ENCODE assay signal across 20 mouse cellular contexts in genomic region chr9:15039848-15040247, GRCm38 (mm10). TPM values are rescaled to one million over a fixed set of nuclear protein-coding genes. Genes with fewer than 3 reads are reported as not detected.
DNase-seq lines count a peak whose midpoint lies in the region; ATAC-seq and TF ChIP-seq lines count a peak whose summit lies in the region.
"Had no signal": no experiment of that assay in that cellular context is flagged by ENCODE, and none has a peak within 500 bp of the region (broad histone marks: within the 10 kb centered on the region; RNA-seq: fewer than 3 reads in every experiment).

No protein-coding gene starts in this region.

- no peaks in the 10 kb centered on the region for H3K36me3 ChIP-seq in heart, embryonic 15.5 days
- no peaks in the 10 kb centered on the region for H3K36me3 ChIP-seq in lung, postnatal 0 days (ENCODE audit: insufficient read depth, low read length)
- H3K36me3 ChIP-seq: embryonic facial prominence, embryonic 12.5 days; forebrain, embryonic 15.5 days had no signal

- no peak for ATAC-seq in heart, embryonic 15.5 days (replicated peaks; ENCODE audit: insufficient number of reproducible peaks, insufficient read depth, low FRiP score, low read depth)
- peak; percentile 52 for ATAC-seq in lung, postnatal 0 days
- no peak for ATAC-seq in Patski
- ATAC-seq: activated CD4-positive, CD25-positive, alpha-beta regulatory T cell, adult 4 months; forebrain, embryonic 15.5 days; hindbrain, postnatal 0 days had no signal

- in situ Hi-C loops in Patski (cut with MboI; ENCODE audit: low pct_unique_long_range_greater_than_20kb), result no loop called here

- 60% methylated on average over 5 of the region's 5 CpGs for WGBS in heart, embryonic 15.5 days
- 89% methylated on average over 5 of the region's 5 CpGs for WGBS in lung, postnatal 0 days

- H3K4me3 ChIP-seq in gastrocnemius, adult 2 months, result peak overlapping the region; percentile 21
- no peak overlapping the region for H3K4me3 ChIP-seq in heart, embryonic 15.5 days
- no peak overlapping the region for H3K4me3 ChIP-seq in lung, postnatal 0 days (ENCODE audit: low read depth, low read length)
- H3K4me3 ChIP-seq: embryonic facial prominence, embryonic 12.5 days; forebrain, embryonic 15.5 days; heart, adult 2 months; hindbrain, embryonic 13.5 days had no signal

- no peak for TF ChIP-seq CTCF in gastrocnemius, adult 2 months (IDR thresholded peaks at IDR 0.05)
- no peak for TF ChIP-seq CTCF in lung, postnatal 0 days (IDR thresholded peaks at IDR 0.05)
- TF ChIP-seq CTCF in Patski (IDR thresholded peaks at IDR 0.05), result no peak

- H3K4me1 ChIP-seq in heart, embryonic 15.5 days (replicated peaks), result peaks cover 12% of the 10 kb centered on the region
- H3K4me1 ChIP-seq in lung, postnatal 0 days (ENCODE audit: insufficient read depth, low read depth, low read length), result peaks cover 5% of the 10 kb centered on the region; the same call in 1 of the 2 replicates

- POLR2A ChIA-PET in Patski (lab: Charles Lee), result interaction anchor here (0.6 kb wide), 1 partner anchor 56 kb away, joined by 3 read pairs; no protein-coding TSS in a partner anchor

- no peaks in the 10 kb centered on the region for H3K9me3 ChIP-seq in heart, embryonic 15.5 days (replicated peaks)
- no peaks in the 10 kb centered on the region for H3K9me3 ChIP-seq in lung, postnatal 0 days (ENCODE audit: low read length)
- H3K9me3 ChIP-seq: embryonic facial prominence, embryonic 12.5 days; forebrain, embryonic 15.5 days; hindbrain, embryonic 13.5 days had no signal

- TF ChIP-seq EP300 in lung, postnatal 0 days (IDR thresholded peaks at IDR 0.05), result 0 out of 2 replicates have a peak, but pooled peaks have one; percentile 18

- no peak overlapping the region for H3K4me2 ChIP-seq in heart, embryonic 15.5 days
- H3K4me2 ChIP-seq in lung, postnatal 0 days (replicated peaks; ENCODE audit: low read depth, low read length), result no peak overlapping the region
- H3K4me2 ChIP-seq: embryonic facial prominence, embryonic 12.5 days; forebrain, embryonic 15.5 days; hindbrain, embryonic 13.5 days had no signal

- H3K27me3 ChIP-seq in heart, embryonic 15.5 days, result no peaks in the 10 kb centered on the region
- no peaks in the 10 kb centered on the region for H3K27me3 ChIP-seq in lung, postnatal 0 days (replicated peaks; ENCODE audit: insufficient read depth, low read length)
- no peaks in the 10 kb centered on the region for H3K27me3 ChIP-seq in Patski
- H3K27me3 ChIP-seq: embryonic facial prominence, embryonic 12.5 days; forebrain, embryonic 15.5 days; hindbrain, embryonic 13.5 days had no signal

- CTCF ChIA-PET in Patski (lab: Charles Lee), result interaction anchor here (1.2 to 1.5 kb wide), 3 partner anchors 10 to 82 kb away, joined by 3 to 4 read pairs (median 4); no protein-coding TSS in a partner anchor

- peak; percentile 48 for DNase-seq in gastrocnemius, adult 2 months
- DNase-seq in gastrocnemius, postnatal 10 days, result no peak
- no peak for DNase-seq in heart, adult 18-20 months
- DNase-seq in lung, postnatal 0 days (ENCODE audit: low spot score), result no peak
- DNase-seq in lung, adult 18-20 months, result no peak
- DNase-seq in Patski (ENCODE audit: low read depth, low spot score), result peak; percentile 44
- no peak for DNase-seq in ovary, postnatal 14 days (ENCODE audit: low spot score)
- DNase-seq: adrenal gland, postnatal 14 days; cerebellum, adult 11-12 months; cerebellum, adult 9-10 months; cerebellum, postnatal 25 days; gastrocnemius, postnatal 25 days; heart, adult 2 months; kidney, adult 11 months had no signal

- no peak overlapping the region for H3K9ac ChIP-seq in heart, embryonic 15.5 days
- no peak overlapping the region for H3K9ac ChIP-seq in lung, postnatal 0 days (replicated peaks; ENCODE audit: low read depth)
- H3K9ac ChIP-seq: embryonic facial prominence, embryonic 12.5 days; forebrain, embryonic 15.5 days; hindbrain, embryonic 13.5 days had no signal

- H3K27ac ChIP-seq in gastrocnemius, adult 2 months, result peak overlapping the region; percentile 87
- H3K27ac ChIP-seq in heart, embryonic 15.5 days, result 0 out of 2 replicates have a peak overlapping the region, but pooled peaks have one; percentile 18
- no peak overlapping the region for H3K27ac ChIP-seq in lung, postnatal 0 days (ENCODE audit: low read length)
- H3K27ac ChIP-seq: embryonic facial prominence, embryonic 12.5 days; forebrain, embryonic 15.5 days; heart, adult 2 months; hindbrain, embryonic 13.5 days; hindbrain, postnatal 0 days had no signal

- intact Hi-C loops in gastrocnemius, adult 2 months (cut with DNase I), result no loop called here

RNA-seq across cellular contexts. Expression of gene Panx1, which starts 5.4 kb away (rescaled TPM):
- total RNA-seq in gastrocnemius, adult 2 months (2021), result 10 to 100 TPM; 21.2 to 31.0 TPM
- total RNA-seq in gastrocnemius, postnatal 10 days (2021), result 10 to 100 TPM; 28.9 to 40.4 TPM
- 17.9 and 27.0 TPM in 2 replicates for polyA plus RNA-seq in heart, embryonic 15.5 days (2015; fragmentation: Nextera tagmentation; extraction: Ambion mirVana)
- 10 to 100 TPM in 1 of 2 experiments, 1 to 10 TPM in 1; 5.4 to 10.1 TPM for total RNA-seq in heart, adult 18-20 months (2021)
- 19.7 and 20.0 TPM in 2 replicates for polyA plus RNA-seq in lung, postnatal 0 days (2015; fragmentation: Nextera tagmentation; extraction: Ambion mirVana)
- polyA plus RNA-seq in Patski (2021), result 12.0 TPM

Comparison
In these comparisons a context has a peak if more than half of its experiments do, and no peak if none do; other contexts are left out.
1. DNase-seq: peak in gastrocnemius, adult 2 months (single experiment) and Patski (single experiment); none in gastrocnemius, postnatal 10 days (single experiment), heart, adult 18-20 months (0 of 2), lung, postnatal 0 days (single experiment), lung, adult 18-20 months (0 of 2) and ovary, postnatal 14 days (single experiment).